In genomic region chr11:89242130-89242529, GRCm38 (mm10) we compare ENCODE assay signal across 23 mouse cellular contexts.
"Had no signal": no experiment of that assay in that cellular context is flagged by ENCODE, and none has a peak within 500 bp of the region (broad histone marks: within the 10 kb centered on the region; RNA-seq: fewer than 3 reads in every experiment).

No protein-coding gene starts in this region.

- H3K9ac ChIP-seq: heart, embryonic 12.5 days; hindbrain, embryonic 12.5 days; hindbrain, embryonic 14.5 days; intestine, embryonic 15.5 days; limb, embryonic 13.5 days; limb, embryonic 15.5 days; liver, embryonic 12.5 days; liver, embryonic 14.5 days had no signal

- H3K4me3 ChIP-seq: gastrocnemius, adult 2 months; heart, embryonic 10.5 days; heart, embryonic 12.5 days; hindbrain, embryonic 10.5 days; hindbrain, embryonic 12.5 days; intestine, embryonic 15.5 days; limb, embryonic 13.5 days; limb, embryonic 15.5 days; liver, embryonic 12.5 days had no signal

- DNase-seq: gastrocnemius, adult 2 months; gastrocnemius, postnatal 10 days; gastrocnemius, postnatal 25 days; heart, adult 18-20 months; heart, postnatal 10 days; heart, postnatal 4 days; kidney, adult 18-20 months; kidney, adult 8-10 months; kidney, postnatal 10 days; kidney, postnatal 25 days; layer of hippocampus, adult 9-11 months; layer of hippocampus, postnatal 36 days; left cerebral cortex, postnatal 4 days had no signal

- H3K36me3 ChIP-seq: heart, embryonic 10.5 days; heart, embryonic 12.5 days; hindbrain, embryonic 10.5 days; hindbrain, embryonic 12.5 days; intestine, embryonic 15.5 days; limb, embryonic 13.5 days; limb, embryonic 15.5 days; liver, embryonic 12.5 days had no signal

- H3K9me3 ChIP-seq: heart, embryonic 10.5 days; hindbrain, embryonic 10.5 days; hindbrain, embryonic 12.5 days; intestine, embryonic 15.5 days; limb, embryonic 15.5 days; liver, embryonic 12.5 days had no signal

- H3K27ac ChIP-seq: gastrocnemius, adult 2 months; heart, embryonic 10.5 days; hindbrain, embryonic 10.5 days; hindbrain, embryonic 12.5 days; hindbrain, embryonic 14.5 days; intestine, embryonic 15.5 days; limb, embryonic 13.5 days; limb, embryonic 15.5 days; liver, embryonic 12.5 days; liver, embryonic 14.5 days had no signal

- H3K4me1 ChIP-seq: heart, embryonic 12.5 days; hindbrain, embryonic 10.5 days; hindbrain, embryonic 12.5 days; limb, embryonic 15.5 days; liver, embryonic 12.5 days had no signal
